Mouse (Mus musculus) heart, embryonic 12.5 days (tissue): ENCODE measurements around the gene Pmvk. TPM values are rescaled to one million over a fixed set of nuclear protein-coding genes. Genes with fewer than 3 reads are reported as not detected.

Experiments
- ATAC-seq: fragments of 200-750 bp; cut with Nextera tagmentation; 2 replicates; pipeline ENCODE4 v1.8.0; 2017; ENCODE audit warnings: moderate TSS enrichment, moderate library complexity; ENCODE audit not compliant: insufficient number of reproducible peaks, low FRiP score
- H3K27ac ChIP-seq: fragments of 300-500 bp; sonication (generic); 2 replicates; pipeline ENCODE4 v1.5.1; 2016; ENCODE audit warnings: mild to moderate bottlenecking, moderate library complexity; ENCODE audit not compliant: poor library complexity, severe bottlenecking
- H3K27me3 ChIP-seq: fragments of 300-500 bp; sonication (generic); replicated peaks from 2 replicates; pipeline ENCODE4 v1.6.1; 2016; ENCODE audit warnings: mild to moderate bottlenecking, moderate library complexity
- H3K36me3 ChIP-seq: fragments of 300-500 bp; sonication (generic); 2 replicates; pipeline ENCODE4 v1.6.1; 2016; ENCODE audit warnings: mild to moderate bottlenecking, moderate library complexity
- H3K4me1 ChIP-seq: fragments of 300-500 bp; sonication (generic); replicated peaks from 2 replicates; pipeline ENCODE4 v1.6.1; 2016; ENCODE audit warnings: mild to moderate bottlenecking
- H3K4me2 ChIP-seq: fragments of 300-500 bp; sonication (generic); 2 replicates; pipeline ENCODE4 v1.6.1; 2016; ENCODE audit warnings: mild to moderate bottlenecking, moderate library complexity
- H3K4me3 ChIP-seq: fragments of 300-500 bp; sonication (generic); 2 replicates; pipeline ENCODE4 v1.5.1; 2016; ENCODE audit warnings: mild to moderate bottlenecking
- H3K9ac ChIP-seq: fragments of 300-500 bp; sonication (generic); 2 replicates; pipeline ENCODE4 v1.6.1; 2016; ENCODE audit warnings: mild to moderate bottlenecking, moderate library complexity
- H3K9me3 ChIP-seq: fragments of 300-500 bp; sonication (generic); replicated peaks from 2 replicates; pipeline ENCODE4 v1.6.1; 2016; ENCODE audit warnings: mild to moderate bottlenecking, moderate library complexity
- WGBS: fragments of 180-500 bp; shearing (Covaris S2); methylation state at CpG from one replicate; pipeline ENCODE4 v1.1.7; 2016; 5-methylcytosine and 5-hydroxymethylcytosine counted together
- polyA plus RNA-seq: library from polyadenylated mRNA; unstranded; fragments of >200 nt; fragmentation: Nextera tagmentation; extraction: Ambion mirVana; gene quantifications from 2 replicates; pipeline ENCODE4 v1.2.1, GENCODE M21; 2016

Pmvk gene
- polyA plus RNA-seq, 1 experiment from 2014 or later = 46.8 TPM

- Histone ChIP-seq H3K9me3 (no peaks in the 10 kb centered on the region), H3K9ac (no peak overlapping the region), H3K4me2 (no peak overlapping the region), H3K27ac (no peak overlapping the region), H3K4me3 (no peak overlapping the region), H3K36me3 (no peaks in the 10 kb centered on the region), H3K27me3 (peaks cover 72% of the 10 kb centered on the region), H3K4me1 (no peaks in the 10 kb centered on the region)
- WGBS = 33% methylated on average over 9 of the region's 9 CpGs
- no peak for ATAC-seq
Measured at GRCm38 (mm10) chr3:89508041-89508440, 53.7 kb downstream of the Pmvk start.

- H3K9ac ChIP-seq = no peak overlapping the region
- 17% methylated on average over 4 of the region's 4 CpGs for WGBS
- H3K9me3 ChIP-seq = no peaks in the 10 kb centered on the region
- no peaks in the 10 kb centered on the region for H3K4me1 ChIP-seq
- no peak overlapping the region for H3K4me3 ChIP-seq
- H3K27me3 ChIP-seq = peaks cover 61% of the 10 kb centered on the region
- H3K27ac ChIP-seq = no peak overlapping the region
- H3K4me2 ChIP-seq = peak overlapping the region; percentile 35
- ATAC-seq = no peak
- no peaks in the 10 kb centered on the region for H3K36me3 ChIP-seq
Measured at GRCm38 (mm10) chr3:89510979-89511378, 56.6 kb downstream of the Pmvk start.

- Histone ChIP-seq H3K4me1 (no peaks in the 10 kb centered on the region), H3K4me3 (no peak overlapping the region), H3K9ac (no peak overlapping the region), H3K27me3 (peaks cover 57% of the 10 kb centered on the region), H3K9me3 (peaks cover 2% of the 10 kb centered on the region), H3K4me2 (peak overlapping the region; percentile 35), H3K36me3 (no peaks in the 10 kb centered on the region), H3K27ac (no peak overlapping the region)
- no peak for ATAC-seq
- 24% methylated on average over 15 of the region's 15 CpGs for WGBS
Measured at GRCm38 (mm10) chr3:89511400-89511799, 57.1 kb downstream of the Pmvk start.

- Histone ChIP-seq H3K27ac (no peak overlapping the region), H3K4me1 (no peaks in the 10 kb centered on the region), H3K4me2 (no peak overlapping the region), H3K9ac (no peak overlapping the region), H3K9me3 (peaks cover 6% of the 10 kb centered on the region), H3K36me3 (no peaks in the 10 kb centered on the region), H3K27me3 (peaks cover 48% of the 10 kb centered on the region), H3K4me3 (no peak overlapping the region)
- WGBS = 86% methylated on average over 2 of the region's 2 CpGs
- ATAC-seq = no peak
Measured at GRCm38 (mm10) chr3:89512225-89512624, 57.9 kb downstream of the Pmvk start.

- no peak overlapping the region for H3K27ac ChIP-seq
- no peak overlapping the region for H3K9ac ChIP-seq
- no peaks in the 10 kb centered on the region for H3K36me3 ChIP-seq
- H3K4me2 ChIP-seq = no peak overlapping the region
- H3K4me1 ChIP-seq = peaks cover 10% of the 10 kb centered on the region
- peaks cover 6% of the 10 kb centered on the region for H3K9me3 ChIP-seq
- WGBS = 49% methylated on average over 11 of the region's 11 CpGs
- H3K4me3 ChIP-seq = no peak overlapping the region
- no peak for ATAC-seq
- peaks cover 21% of the 10 kb centered on the region for H3K27me3 ChIP-seq
Measured at GRCm38 (mm10) chr3:89515444-89515843, 61.1 kb downstream of the Pmvk start.

GRCm38 (mm10) chr3:89516321-89516720 is 62.0 kb downstream of the Pmvk start:
- Histone ChIP-seq H3K9ac (no peak overlapping the region), H3K36me3 (no peaks in the 10 kb centered on the region), H3K9me3 (peaks cover 6% of the 10 kb centered on the region), H3K27me3 (peaks cover 19% of the 10 kb centered on the region), H3K27ac (no peak overlapping the region), H3K4me2 (no peak overlapping the region), H3K4me3 (no peak overlapping the region), H3K4me1 (peaks cover 18% of the 10 kb centered on the region)
- ATAC-seq = no peak
- 87% methylated on average over 5 of the region's 5 CpGs for WGBS

Other genes with a start within 250 kb of the Pmvk start
- gene Thbs3, start 239.4 kb upstream of the Pmvk start, polyA plus RNA-seq = 16.2 and 18.7 TPM in 2 replicates
- gene Mtx1, start 227.5 kb upstream of the Pmvk start, polyA plus RNA-seq = 123 and 127 TPM in 2 replicates
- gene Muc1, start 225.5 kb upstream of the Pmvk start, polyA plus RNA-seq = 0.48 TPM in 1 of 2 replicates, not detected in the other
- 243 and 262 TPM in 2 replicates for gene Krtcap2, start 208.6 kb upstream of the Pmvk start, polyA plus RNA-seq
- gene Trim46, start 208.2 kb upstream of the Pmvk start, polyA plus RNA-seq = 0.89 and 1.1 TPM in 2 replicates
- gene Dpm3, start 195.2 kb upstream of the Pmvk start, polyA plus RNA-seq = 65.1 and 79.2 TPM in 2 replicates
- gene Slc50a1, start 184.0 kb upstream of the Pmvk start, polyA plus RNA-seq = 40.9 and 42.9 TPM in 2 replicates
- gene Efna1, start 173.4 kb upstream of the Pmvk start, polyA plus RNA-seq = 27.0 and 31.0 TPM in 2 replicates
- gene Efna3, start 131.6 kb upstream of the Pmvk start, polyA plus RNA-seq = 1.3 TPM in 2 replicates
- gene Efna4, start 116.5 kb upstream of the Pmvk start, polyA plus RNA-seq = 8.7 and 10.6 TPM in 2 replicates
- gene Adam15, start 104.5 kb upstream of the Pmvk start, polyA plus RNA-seq = 47.2 and 55.5 TPM in 2 replicates
- not detected in 2 replicates for gene Dcst2, start 92.6 kb upstream of the Pmvk start, polyA plus RNA-seq
- 0.09 TPM in 1 of 2 replicates, not detected in the other for gene Dcst1, start 89.3 kb upstream of the Pmvk start, polyA plus RNA-seq
- 1.6 and 1.8 TPM in 2 replicates for gene Zbtb7b, start 59.8 kb upstream of the Pmvk start, polyA plus RNA-seq
- 0.54 TPM in 1 of 2 replicates, not detected in the other for gene Lenep, start 51.7 kb upstream of the Pmvk start, polyA plus RNA-seq
- gene Flad1, start 42.7 kb upstream of the Pmvk start, polyA plus RNA-seq = 31.7 and 32.5 TPM in 2 replicates
- gene Cks1b, start 36.2 kb upstream of the Pmvk start, polyA plus RNA-seq = 355 and 356 TPM in 2 replicates
- 76.2 and 78.1 TPM in 2 replicates for gene Shc1, start 36.1 kb upstream of the Pmvk start, polyA plus RNA-seq
- 36.1 and 37.5 TPM in 2 replicates for gene Pygo2, start 24.3 kb upstream of the Pmvk start, polyA plus RNA-seq
- gene Pbxip1, start 17.8 kb upstream of the Pmvk start, polyA plus RNA-seq = 67.5 and 71.6 TPM in 2 replicates
- 1.4 and 1.5 TPM in 2 replicates for gene Kcnn3, start 65.6 kb downstream of the Pmvk start, polyA plus RNA-seq